Mouse (Mus musculus): Measurements from ENCODE around the gene Kif2c.

Kif2c gene

GRCm38 (mm10) chr4:117138295-117139216 is 43.9 kb downstream of the Kif2c start:
- no peak for DNase-seq (ENCODE audit: low read depth, low spot score)

- DNase-seq (ENCODE audit: low read depth, low spot score), result no peak
Measured at GRCm38 (mm10) chr4:117136034-117136433, 46.4 kb downstream of the Kif2c start.

DNA sequence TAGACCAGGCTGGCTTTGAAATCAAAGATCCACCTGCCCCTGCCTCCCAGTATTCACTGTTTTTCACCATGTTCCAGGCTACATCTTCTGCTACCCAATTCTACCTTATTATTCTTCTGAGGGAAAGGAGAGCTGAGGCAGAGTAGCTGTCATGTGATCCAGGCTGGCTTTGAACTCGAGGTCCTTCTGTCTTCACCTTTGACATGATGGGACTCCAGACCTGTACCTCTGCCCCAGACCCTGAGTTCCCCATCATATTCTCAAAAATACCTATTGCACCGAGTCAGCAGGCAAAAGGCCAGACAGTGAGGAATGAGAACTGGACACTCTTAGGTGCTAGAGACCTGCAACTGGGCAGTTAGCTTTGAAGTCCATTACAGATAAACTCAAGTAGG is 47.8 kb downstream of the Kif2c start:
- no peak for DNase-seq (ENCODE audit: low read depth, low spot score)

DNA sequence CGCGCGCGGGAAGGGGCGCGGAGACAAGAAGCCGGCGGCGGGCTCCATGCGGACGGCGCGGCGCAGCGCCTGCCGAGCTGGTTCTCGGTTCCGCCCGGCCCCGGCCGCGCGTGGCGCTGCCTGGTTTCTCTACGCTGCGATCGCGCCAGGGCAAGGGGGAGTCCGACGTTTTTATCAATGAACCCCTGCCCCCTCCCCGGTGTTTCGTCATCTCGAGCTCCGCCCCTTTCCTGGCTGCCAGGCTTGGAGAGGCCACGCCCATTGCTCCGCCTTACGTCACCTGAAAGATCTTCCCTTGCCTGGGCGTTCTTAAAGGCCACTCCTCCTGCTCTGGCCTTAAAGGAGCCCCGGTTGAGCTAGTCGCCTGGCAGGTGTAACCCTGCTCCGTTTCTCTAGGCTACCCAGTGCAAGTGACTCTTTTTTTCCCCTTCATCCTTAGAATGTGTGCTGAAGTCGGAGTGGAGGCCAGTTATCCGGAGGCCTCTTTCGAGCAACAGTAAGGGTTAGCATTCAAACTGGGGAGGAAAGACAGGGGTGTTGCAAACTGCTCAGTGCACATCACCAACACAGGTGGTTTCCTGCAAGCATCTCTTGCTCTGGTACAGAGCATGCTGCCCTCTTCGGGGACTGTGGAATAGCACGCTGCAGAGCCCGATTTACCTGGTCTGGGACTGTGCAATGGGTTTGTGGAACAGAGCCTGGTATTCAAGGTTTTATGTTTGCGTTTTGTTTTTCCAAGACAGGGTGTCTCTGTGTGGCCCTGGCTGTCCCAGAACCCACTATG is 48.4 kb downstream of the Kif2c start, which contains the start of gene Plk3:
Plk3 (minus strand) TSS at position 147 of the 784 bp plus-strand sequence.
- peak; percentile 94 for DNase-seq (ENCODE audit: low read depth, low spot score)

DNA sequence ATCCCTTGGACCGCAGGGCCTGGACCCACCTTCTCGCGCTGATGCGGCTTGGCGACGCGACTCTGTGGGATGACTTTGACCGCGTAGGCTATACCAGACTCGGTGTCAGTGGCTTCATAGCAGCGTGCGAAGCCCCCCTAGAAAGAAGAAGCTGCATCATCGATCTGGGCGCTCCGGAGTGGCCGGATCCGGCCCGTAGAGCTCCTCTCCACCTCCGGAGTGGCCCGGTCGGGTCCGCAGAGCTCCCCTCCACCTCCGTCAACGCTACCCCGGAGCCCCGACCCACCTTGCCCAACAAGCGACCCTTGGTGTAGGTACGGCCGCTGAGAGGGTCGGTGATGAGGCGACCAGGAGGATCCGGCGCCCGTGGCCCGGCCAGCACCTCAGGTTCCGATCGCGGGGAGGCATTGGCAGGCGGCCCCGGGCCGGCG is 49.1 kb downstream of the Kif2c start:
- DNase-seq (ENCODE audit: low read depth, low spot score), result no peak

- DNase-seq (ENCODE audit: low read depth, low spot score), result no peak
Measured at GRCm38 (mm10) chr4:117132794-117133143, 49.7 kb downstream of the Kif2c start.

- no peak for DNase-seq (ENCODE audit: low read depth, low spot score)
Measured at GRCm38 (mm10) chr4:117131890-117132793, 50.3 kb downstream of the Kif2c start.

GRCm38 (mm10) chr4:117131198-117131597 is 51.2 kb downstream of the Kif2c start:
- DNase-seq (ENCODE audit: low read depth, low spot score), result no peak

- no peak for DNase-seq (ENCODE audit: low read depth, low spot score)
Measured at GRCm38 (mm10) chr4:117130790-117131189, 51.6 kb downstream of the Kif2c start.

DNA sequence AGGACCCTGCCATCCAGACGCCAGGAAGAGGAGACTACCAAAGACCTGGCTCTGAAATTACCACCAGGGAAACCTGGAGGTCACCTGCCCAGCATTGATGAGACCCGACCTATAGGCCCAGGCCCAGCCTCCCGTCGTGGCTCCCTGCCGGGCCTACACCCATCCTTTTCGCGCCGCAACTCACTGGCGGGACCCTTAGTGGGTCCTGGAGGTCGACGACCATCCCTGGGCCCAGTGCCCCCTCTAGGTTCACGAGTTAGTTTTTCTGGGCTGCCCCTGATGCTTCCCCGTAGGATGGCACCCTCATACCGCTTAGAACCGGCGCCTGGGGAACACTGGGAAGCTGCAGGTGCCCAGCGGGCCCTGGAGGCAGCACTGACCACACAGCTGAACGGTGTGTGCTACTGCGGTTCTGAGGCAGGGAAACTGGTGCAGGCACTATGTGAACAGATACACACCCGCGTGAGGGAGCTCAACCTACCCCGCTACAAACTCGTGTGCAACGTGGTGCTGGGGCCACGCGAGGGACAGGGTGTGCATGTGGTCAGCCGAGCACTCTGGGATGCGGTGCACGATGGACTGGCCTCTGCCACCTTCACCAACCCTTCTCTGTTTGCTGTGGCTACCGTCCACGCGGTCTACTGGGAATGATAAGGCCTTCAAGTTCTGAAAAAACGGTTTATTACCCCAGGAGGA is 54.3 kb downstream of the Kif2c start:
- no peak for DNase-seq (ENCODE audit: low read depth, low spot score)

GRCm38 (mm10) chr4:117126675-117127290 is 55.7 kb downstream of the Kif2c start, which contains the start of gene Tctex1d4:
Tctex1d4 (plus strand) TSS chr4:117126794.
- peak; percentile 64 for DNase-seq (ENCODE audit: low read depth, low spot score)

- peak; percentile 100 for DNase-seq (ENCODE audit: low read depth, low spot score)
Measured at GRCm38 (mm10) chr4:117125910-117126674, 56.3 kb downstream of the Kif2c start.

GRCm38 (mm10) chr4:117125348-117125909 is 57.0 kb downstream of the Kif2c start, which contains the start of gene Btbd19:
Btbd19 (minus strand) TSS chr4:117125725.
- DNase-seq (ENCODE audit: low read depth, low spot score), result peak; percentile 94

DNA sequence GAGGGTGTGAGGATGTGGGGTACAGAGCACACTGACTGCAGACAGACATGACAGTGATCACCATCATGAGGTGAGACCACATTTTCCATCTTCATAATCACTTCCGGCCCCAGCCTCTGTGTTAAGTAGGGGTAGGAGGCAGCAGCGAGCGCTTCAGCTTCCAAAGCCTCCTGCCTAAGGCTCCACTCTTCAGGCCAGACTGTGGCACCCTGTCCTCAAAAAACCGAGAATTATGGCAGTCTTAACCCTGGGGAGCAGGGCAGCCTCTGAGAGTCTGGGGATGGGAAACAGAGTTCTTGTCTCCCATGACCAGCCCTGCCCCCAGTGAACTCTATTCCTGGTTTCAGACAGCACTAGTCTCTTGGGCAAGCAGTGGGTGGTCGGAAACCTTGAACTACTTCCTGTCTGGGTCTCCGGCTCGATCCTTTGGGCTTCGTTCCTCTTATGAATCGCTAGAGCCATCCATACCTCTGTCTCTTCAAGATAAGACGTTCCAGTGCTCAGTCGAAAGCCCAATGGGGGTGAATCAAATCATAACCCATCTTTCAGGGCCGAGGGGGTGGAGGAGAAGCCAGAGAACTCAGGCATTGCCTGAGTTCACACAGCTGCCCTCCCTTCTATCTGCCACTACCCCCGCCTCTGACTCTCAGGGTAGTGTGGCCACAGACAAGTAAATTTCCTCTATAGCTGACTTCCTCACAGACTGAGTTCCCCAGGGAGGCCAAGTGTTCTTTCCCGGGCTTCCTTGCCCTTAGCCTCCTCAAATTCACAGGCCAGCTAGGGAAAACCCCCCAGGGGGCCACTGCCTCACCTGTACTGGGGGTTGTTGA is 57.7 kb downstream of the Kif2c start:
- peak; percentile 61 for DNase-seq (ENCODE audit: low read depth, low spot score)

DNA sequence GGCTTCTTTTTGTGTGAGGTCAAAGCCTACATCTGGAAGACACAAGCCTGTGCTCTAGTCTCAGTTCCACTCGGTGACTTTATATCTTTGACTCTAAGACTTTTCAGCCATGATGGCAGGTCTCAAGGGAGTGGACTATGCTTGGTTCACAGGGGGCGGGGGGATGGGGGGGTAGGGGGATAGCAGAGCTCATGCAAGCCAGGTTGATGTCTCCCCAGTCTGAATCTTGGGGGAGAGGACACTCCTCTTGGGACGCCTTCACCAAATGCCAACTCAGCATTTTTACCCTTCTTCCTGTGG is 58.3 kb downstream of the Kif2c start:
- DNase-seq (ENCODE audit: low read depth, low spot score), result no peak

GRCm38 (mm10) chr4:117123546-117124217 is 58.8 kb downstream of the Kif2c start:
- no peak for DNase-seq (ENCODE audit: low read depth, low spot score)

DNA sequence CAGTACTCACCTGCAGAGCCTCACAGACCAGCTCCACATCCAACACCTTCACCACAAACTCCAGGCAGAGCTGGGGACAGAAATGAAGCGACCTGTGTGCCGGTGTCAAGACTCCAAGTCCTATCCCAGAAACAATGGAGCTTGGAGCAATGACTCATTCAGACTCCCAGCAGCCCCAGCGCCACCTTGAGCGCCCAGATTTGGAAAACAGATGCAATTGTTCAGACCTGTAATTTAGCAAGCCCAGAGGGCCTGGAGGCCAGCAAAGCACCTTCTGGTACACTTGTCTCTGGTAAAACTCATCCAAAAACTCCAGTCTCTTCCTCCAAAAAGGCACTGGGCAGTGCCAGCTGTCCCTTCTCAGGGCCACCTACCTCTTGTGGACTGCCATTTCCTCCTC is 60.2 kb downstream of the Kif2c start:
- DNase-seq (ENCODE audit: low read depth, low spot score), result no peak
